Mouse (Mus musculus): ENCODE data around the gene Man1b1. TPM values are rescaled to one million over a fixed set of nuclear protein-coding genes. Genes with fewer than 3 reads are reported as not detected.

The Man1b1 gene
- polyA plus RNA-seq, 1 experiment from 2014 or later, result 55.6 TPM

GRCm38 (mm10) chr2:25318119-25318966, 13.8 kb upstream of the Man1b1 start:
- no peaks in the 10 kb centered on the region for H3K36me3 ChIP-seq
- peaks cover 87% of the 10 kb centered on the region for H3K27me3 ChIP-seq (ENCODE audit: low read depth, poor library complexity, severe bottlenecking)
- WGBS, result 7% methylated on average over 31 of the region's 31 CpGs
- no peak overlapping the region for H3K27ac ChIP-seq (replicated peaks)
- no peak for DNase-seq (ENCODE audit: low spot score)
- H3K9me3 ChIP-seq (replicated peaks), result no peaks in the 10 kb centered on the region
- H3K4me3 ChIP-seq, result peak overlapping the region; percentile 53
- H3K4me1 ChIP-seq, result peaks cover 10% of the 10 kb centered on the region

- peak; percentile 73 for DNase-seq (ENCODE audit: low spot score)
- no peaks in the 10 kb centered on the region for H3K9me3 ChIP-seq (replicated peaks)
- WGBS, result 10% methylated on average over 58 of the region's 58 CpGs
- H3K27ac ChIP-seq (replicated peaks), result no peak within 1 kb of the TSS
- peaks cover 10% of the 10 kb centered on the region for H3K4me1 ChIP-seq
- peak within 1 kb of the TSS; percentile 53 for H3K4me3 ChIP-seq
- H3K27me3 ChIP-seq (ENCODE audit: low read depth, poor library complexity, severe bottlenecking), result peaks cover 79% of the 10 kb centered on the region
- H3K36me3 ChIP-seq, result no peaks in the 10 kb centered on the region
Measured at GRCm38 (mm10) chr2:25318971-25319773, 13.0 kb upstream of the Man1b1 start, which contains the start of gene Grin1. TSS of gene Grin1 (minus strand) at chr2:25319187.

DNA sequence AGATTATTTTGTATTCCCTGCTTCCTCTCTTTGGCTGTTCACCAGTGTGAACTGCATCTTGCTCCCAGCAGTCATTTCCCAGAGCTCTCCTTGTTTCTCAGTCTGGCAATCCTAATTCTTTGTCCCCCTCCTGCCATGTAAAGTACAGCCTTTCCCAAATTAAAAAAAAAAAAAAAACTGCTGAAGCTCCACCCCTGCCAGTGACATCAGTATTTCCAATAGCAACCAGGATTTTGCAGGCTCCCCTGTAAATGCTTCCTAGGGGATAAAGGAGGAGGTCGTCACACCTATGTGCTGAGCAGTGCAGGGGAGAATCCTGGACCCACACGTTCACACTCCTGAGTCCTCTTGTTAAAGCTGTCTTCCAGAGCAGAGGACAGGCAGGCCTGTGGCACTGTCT, 12.1 kb upstream of the Man1b1 start:
- no peaks in the 10 kb centered on the region for H3K9me3 ChIP-seq (replicated peaks)
- H3K27me3 ChIP-seq (ENCODE audit: low read depth, poor library complexity, severe bottlenecking), result peaks cover 70% of the 10 kb centered on the region
- H3K4me3 ChIP-seq, result no peak overlapping the region
- 45% methylated on average over 2 of the region's 2 CpGs for WGBS
- no peak for DNase-seq (ENCODE audit: low spot score)
- peaks cover 10% of the 10 kb centered on the region for H3K4me1 ChIP-seq
- no peaks in the 10 kb centered on the region for H3K36me3 ChIP-seq
- H3K27ac ChIP-seq (replicated peaks), result no peak overlapping the region

DNA sequence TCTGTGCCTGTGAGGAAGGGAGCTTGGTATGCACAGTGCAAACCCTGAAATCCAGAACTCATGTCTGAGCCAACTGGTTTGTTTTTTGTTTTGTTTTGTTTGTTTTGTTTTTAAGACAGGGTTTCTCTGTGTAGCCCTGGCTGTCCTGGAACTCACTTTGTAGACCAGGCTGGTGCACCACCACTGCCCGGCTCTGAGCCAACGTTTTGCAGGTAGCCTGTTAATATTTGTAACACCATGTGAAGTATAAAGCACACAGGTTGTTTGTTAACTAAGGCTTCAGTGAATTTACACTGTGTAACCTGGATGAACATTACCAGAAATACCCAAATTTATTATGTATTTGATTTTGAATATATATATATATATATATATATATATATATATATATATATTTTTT, 6.1 kb upstream of the Man1b1 start:
- H3K36me3 ChIP-seq, result no peaks in the 10 kb centered on the region
- DNase-seq (ENCODE audit: low spot score), result no peak
- H3K27ac ChIP-seq (replicated peaks), result no peak overlapping the region
- peaks cover under 1% of the 10 kb centered on the region for H3K4me1 ChIP-seq
- WGBS, result 88% methylated on average over 2 of the region's 2 CpGs
- peaks cover 11% of the 10 kb centered on the region; the same call in 1 of the 2 replicates for H3K27me3 ChIP-seq (ENCODE audit: low read depth, poor library complexity, severe bottlenecking)
- H3K9me3 ChIP-seq (replicated peaks), result no peaks in the 10 kb centered on the region
- H3K4me3 ChIP-seq, result no peak overlapping the region

- H3K4me1 ChIP-seq, result peaks cover 14% of the 10 kb centered on the region
- H3K27me3 ChIP-seq (ENCODE audit: low read depth, poor library complexity, severe bottlenecking), result no peaks in the 10 kb centered on the region
- DNase-seq (ENCODE audit: low spot score), result peak; percentile 36
- no peak overlapping the region for H3K4me3 ChIP-seq
- no peak overlapping the region for H3K27ac ChIP-seq (replicated peaks)
- WGBS, result 40% methylated on average over 7 of the region's 7 CpGs
- H3K9me3 ChIP-seq (replicated peaks), result no peaks in the 10 kb centered on the region
- peaks cover under 1% of the 10 kb centered on the region; the same call in 1 of the 2 replicates for H3K36me3 ChIP-seq
Measured at GRCm38 (mm10) chr2:25328440-25328839, 3.7 kb upstream of the Man1b1 start.

GRCm38 (mm10) chr2:25331470-25331869, 668 bp upstream of the Man1b1 start:
- DNase-seq (ENCODE audit: low spot score), result no peak
- Histone ChIP-seq H3K36me3 (peaks cover 31% of the 10 kb centered on the region), H3K9me3 (replicated peaks) (no peaks in the 10 kb centered on the region), H3K27ac (replicated peaks) (peak overlapping the region; percentile 94; the same call in 1 of the 2 replicates), H3K4me3 (peak overlapping the region; percentile 91), H3K27me3 (ENCODE audit: low read depth, poor library complexity, severe bottlenecking) (no peaks in the 10 kb centered on the region), H3K4me1 (peaks cover 26% of the 10 kb centered on the region)
- WGBS, result 66% methylated on average over 9 of the region's 9 CpGs

DNA sequence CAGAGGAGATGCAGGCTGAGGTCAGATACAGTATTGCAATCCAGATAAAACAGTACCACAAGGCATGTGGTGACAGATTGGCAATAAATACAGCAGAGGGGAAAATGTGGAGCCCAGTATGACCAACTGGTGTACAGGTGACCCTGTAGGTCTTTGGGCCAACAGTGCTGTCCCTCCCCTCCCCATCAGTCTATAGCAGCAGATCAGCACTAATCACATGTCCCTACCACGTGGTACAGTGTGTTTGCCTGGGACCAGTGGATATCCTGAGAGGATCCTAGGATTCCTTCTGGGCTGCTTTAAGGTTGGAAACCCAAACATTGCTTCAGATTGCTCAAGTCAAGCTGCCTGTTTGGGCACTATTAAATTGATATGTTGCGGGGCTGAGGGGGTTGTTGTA, 1.4 kb downstream of the Man1b1 start:
- Histone ChIP-seq H3K4me3 (peak overlapping the region; percentile 91), H3K9me3 (replicated peaks) (no peaks in the 10 kb centered on the region), H3K4me1 (peaks cover 26% of the 10 kb centered on the region), H3K27ac (replicated peaks) (no peak overlapping the region; the same call in 1 of the 2 replicates), H3K27me3 (ENCODE audit: low read depth, poor library complexity, severe bottlenecking) (no peaks in the 10 kb centered on the region), H3K36me3 (peaks cover 52% of the 10 kb centered on the region)
- whole genome bisulfite sequencing, result 93% methylated on average over 2 of the region's 2 CpGs
- DNase-seq (ENCODE audit: low spot score), result no peak

DNA sequence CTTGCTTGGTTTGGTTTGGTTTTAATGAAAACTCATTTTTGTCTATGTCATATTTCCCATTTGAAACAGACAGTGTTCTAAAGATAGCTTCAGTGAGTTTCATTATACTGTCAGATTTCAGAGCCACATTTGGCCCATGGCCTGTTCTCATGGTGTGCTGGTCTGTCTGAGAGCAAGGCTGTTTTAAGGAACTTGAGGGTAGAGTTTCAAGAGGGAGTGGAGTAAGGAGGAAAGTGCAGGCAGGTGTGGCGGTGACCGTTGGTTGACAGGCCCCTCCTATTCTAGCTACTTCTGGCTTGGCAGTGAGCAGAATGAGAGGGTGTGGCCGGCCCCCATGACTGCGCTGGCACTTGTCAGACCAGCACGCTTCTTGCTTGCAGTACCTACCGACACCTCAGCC, 6.2 kb downstream of the Man1b1 start:
- H3K27me3 ChIP-seq (ENCODE audit: low read depth, poor library complexity, severe bottlenecking), result no peaks in the 10 kb centered on the region
- no peak overlapping the region for H3K4me3 ChIP-seq
- peaks cover 94% of the 10 kb centered on the region for H3K36me3 ChIP-seq
- no peak overlapping the region for H3K27ac ChIP-seq (replicated peaks)
- H3K9me3 ChIP-seq (replicated peaks), result no peaks in the 10 kb centered on the region
- H3K4me1 ChIP-seq, result peaks cover 13% of the 10 kb centered on the region
- 94% methylated on average over 6 of the region's 6 CpGs for WGBS
- DNase-seq (ENCODE audit: low spot score), result no peak

- Histone ChIP-seq H3K27me3 (ENCODE audit: low read depth, poor library complexity, severe bottlenecking) (no peaks in the 10 kb centered on the region), H3K36me3 (peaks cover 100% of the 10 kb centered on the region), H3K4me1 (no peaks in the 10 kb centered on the region), H3K27ac (replicated peaks) (no peak overlapping the region), H3K9me3 (replicated peaks) (no peaks in the 10 kb centered on the region), H3K4me3 (no peak overlapping the region)
- WGBS, result 93% methylated on average over 7 of the region's 7 CpGs
- DNase-seq (ENCODE audit: low spot score), result no peak
Measured at GRCm38 (mm10) chr2:25348162-25348561, 16.0 kb downstream of the Man1b1 start.

GRCm38 (mm10) chr2:25349499-25349898, 17.4 kb downstream of the Man1b1 start:
- Histone ChIP-seq H3K27me3 (ENCODE audit: low read depth, poor library complexity, severe bottlenecking) (no peaks in the 10 kb centered on the region), H3K4me3 (no peak overlapping the region), H3K4me1 (peaks cover 3% of the 10 kb centered on the region; the same call in 1 of the 2 replicates), H3K36me3 (peaks cover 98% of the 10 kb centered on the region), H3K9me3 (replicated peaks) (no peaks in the 10 kb centered on the region), H3K27ac (replicated peaks) (no peak overlapping the region)
- no peak for DNase-seq (ENCODE audit: low spot score)
- 92% methylated on average over 4 of the region's 4 CpGs for WGBS

DNA sequence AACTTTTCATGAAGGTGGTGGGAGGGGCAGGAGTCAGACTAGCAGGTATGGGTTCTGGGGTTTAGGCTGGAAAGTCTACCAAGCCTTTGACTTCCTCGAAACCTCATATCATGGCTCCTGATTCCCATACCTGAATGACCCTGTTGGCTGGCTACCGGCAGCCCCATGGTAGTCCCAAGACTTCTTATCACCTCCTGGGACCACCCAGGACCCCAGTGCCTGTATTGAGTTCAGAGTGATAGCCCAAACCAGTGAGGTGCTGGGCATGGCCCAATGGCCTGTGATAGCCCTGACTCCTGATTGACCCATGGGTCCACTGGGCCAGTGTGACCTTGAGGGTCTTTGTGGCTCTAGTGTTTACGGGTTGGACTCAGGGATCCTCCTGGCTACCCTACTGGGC, 18.6 kb downstream of the Man1b1 start:
- no peak for DNase-seq (ENCODE audit: low spot score)
- Histone ChIP-seq H3K4me3 (no peak overlapping the region), H3K27me3 (ENCODE audit: low read depth, poor library complexity, severe bottlenecking) (no peaks in the 10 kb centered on the region), H3K4me1 (peaks cover 15% of the 10 kb centered on the region), H3K9me3 (replicated peaks) (no peaks in the 10 kb centered on the region), H3K27ac (replicated peaks) (no peak overlapping the region), H3K36me3 (peaks cover 86% of the 10 kb centered on the region)
- 96% methylated on average over 3 of the region's 3 CpGs for WGBS

GRCm38 (mm10) chr2:25354211-25354610, 22.1 kb downstream of the Man1b1 start:
- no peaks in the 10 kb centered on the region for H3K27me3 ChIP-seq (ENCODE audit: low read depth, poor library complexity, severe bottlenecking)
- H3K36me3 ChIP-seq, result peaks cover 51% of the 10 kb centered on the region
- no peak overlapping the region for H3K27ac ChIP-seq (replicated peaks)
- DNase-seq (ENCODE audit: low spot score), result no peak
- peaks cover 28% of the 10 kb centered on the region for H3K4me1 ChIP-seq
- H3K9me3 ChIP-seq (replicated peaks), result no peaks in the 10 kb centered on the region
- H3K4me3 ChIP-seq, result peak overlapping the region; percentile 9; the same call in 1 of the 2 replicates
- 89% methylated on average over 6 of the region's 6 CpGs for WGBS

All from midbrain, embryonic 10.5 days (tissue).